Mouse (Mus musculus): ENCODE measurements around the gene Ccdc171. TPM values are rescaled to one million over a fixed set of nuclear protein-coding genes. Genes with fewer than 3 reads are reported as not detected.

The Ccdc171 gene
- total and polyA plus RNA-seq, 3 experiments: 1.8 to 15.0 (median 7.8) TPM

GRCm38 (mm10) chr4:83676444-83676843 lies 151.1 kb downstream of the Ccdc171 start:
- no peaks in the 10 kb centered on the region for H3K4me1 ChIP-seq (ENCODE audit: insufficient read depth, low read depth, low read length)
- no peaks in the 10 kb centered on the region for H3K36me3 ChIP-seq (replicated peaks)
- DNase-seq (ENCODE audit: low spot score) (no peak), ATAC-seq (ENCODE audit: extremely low read depth, insufficient number of reproducible peaks, low FRiP score, poor library complexity, severe bottlenecking) (no peak)
- TF ChIP-seq GATA2 (IDR thresholded peaks at IDR 0.05; ENCODE audit: borderline replicate concordance, low read depth, low read length): no peak
- TF ChIP-seq TAL1 (conservative IDR thresholded peaks at IDR 0.05; ENCODE audit: low read depth, low read length): no peak
- no peak for TF ChIP-seq POLR2AphosphoS5 (IDR thresholded peaks at IDR 0.05; ENCODE audit: insufficient replicate concordance, low read depth, low read length)
- TF ChIP-seq GATA1 (IDR thresholded peaks at IDR 0.05; ENCODE audit: borderline replicate concordance, low read length): no peak
- TF ChIP-seq CTCF (IDR thresholded peaks at IDR 0.05; ENCODE audit: low read depth, low read length): no peak
- peaks cover 7% of the 10 kb centered on the region for H3K9me3 ChIP-seq (replicated peaks)
- no peak overlapping the region for H3K4me3 ChIP-seq (ENCODE audit: low read depth, low read length)
- H3K27me3 ChIP-seq (ENCODE audit: insufficient read depth, low read length): no peaks in the 10 kb centered on the region

GRCm38 (mm10) chr4:83681081-83681480 lies 155.7 kb downstream of the Ccdc171 start:
- no peaks in the 10 kb centered on the region for H3K4me1 ChIP-seq (ENCODE audit: insufficient read depth, low read depth, low read length)
- no peak overlapping the region for H3K4me3 ChIP-seq (ENCODE audit: low read depth, low read length)
- TF ChIP-seq GATA1 (IDR thresholded peaks at IDR 0.05; ENCODE audit: borderline replicate concordance, low read length) (no peak), POLR2AphosphoS5 (IDR thresholded peaks at IDR 0.05; ENCODE audit: insufficient replicate concordance, low read depth, low read length) (no peak), TAL1 (conservative IDR thresholded peaks at IDR 0.05; ENCODE audit: low read depth, low read length) (no peak), CTCF (IDR thresholded peaks at IDR 0.05; ENCODE audit: low read depth, low read length) (no peak), GATA2 (IDR thresholded peaks at IDR 0.05; ENCODE audit: borderline replicate concordance, low read depth, low read length) (no peak)
- DNase-seq (ENCODE audit: low spot score): no peak
- no peak for ATAC-seq (ENCODE audit: extremely low read depth, insufficient number of reproducible peaks, low FRiP score, poor library complexity, severe bottlenecking)
- H3K9me3 ChIP-seq (replicated peaks): peaks cover 5% of the 10 kb centered on the region; the same call in 1 of the 2 replicates
- H3K27me3 ChIP-seq (ENCODE audit: insufficient read depth, low read length): no peaks in the 10 kb centered on the region
- no peaks in the 10 kb centered on the region for H3K36me3 ChIP-seq (replicated peaks)

GRCm38 (mm10) chr4:83682866-83683265 lies 157.5 kb downstream of the Ccdc171 start:
- H3K4me3 ChIP-seq (ENCODE audit: low read depth, low read length): no peak overlapping the region
- no peak for DNase-seq (ENCODE audit: low spot score)
- no peak for ATAC-seq (ENCODE audit: extremely low read depth, insufficient number of reproducible peaks, low FRiP score, poor library complexity, severe bottlenecking)
- no peaks in the 10 kb centered on the region for H3K27me3 ChIP-seq (ENCODE audit: insufficient read depth, low read length)
- H3K9me3 ChIP-seq (replicated peaks): peaks cover 2% of the 10 kb centered on the region; the same call in 1 of the 2 replicates
- no peaks in the 10 kb centered on the region for H3K36me3 ChIP-seq (replicated peaks)
- TF ChIP-seq POLR2AphosphoS5 (IDR thresholded peaks at IDR 0.05; ENCODE audit: insufficient replicate concordance, low read depth, low read length): no peak
- no peak for TF ChIP-seq CTCF (IDR thresholded peaks at IDR 0.05; ENCODE audit: low read depth, low read length)
- no peak for TF ChIP-seq GATA1 (IDR thresholded peaks at IDR 0.05; ENCODE audit: borderline replicate concordance, low read length)
- no peak for TF ChIP-seq GATA2 (IDR thresholded peaks at IDR 0.05; ENCODE audit: borderline replicate concordance, low read depth, low read length)
- no peaks in the 10 kb centered on the region for H3K4me1 ChIP-seq (ENCODE audit: insufficient read depth, low read depth, low read length)

GRCm38 (mm10) chr4:83700190-83700589 lies 174.8 kb downstream of the Ccdc171 start:
- DNase-seq (ENCODE audit: low spot score) (no peak), ATAC-seq (ENCODE audit: extremely low read depth, insufficient number of reproducible peaks, low FRiP score, poor library complexity, severe bottlenecking) (no peak)
- Histone ChIP-seq H3K9me3 (replicated peaks) (0 out of 2 replicates have a peak, but pooled peaks cover 4% of the 10 kb centered on the region), H3K4me1 (ENCODE audit: insufficient read depth, low read depth, low read length) (no peaks in the 10 kb centered on the region), H3K36me3 (replicated peaks) (no peaks in the 10 kb centered on the region), H3K27me3 (ENCODE audit: insufficient read depth, low read length) (no peaks in the 10 kb centered on the region), H3K4me3 (ENCODE audit: low read depth, low read length) (no peak overlapping the region)
- TF ChIP-seq GATA2 (IDR thresholded peaks at IDR 0.05; ENCODE audit: borderline replicate concordance, low read depth, low read length): no peak
- TF ChIP-seq CTCF (IDR thresholded peaks at IDR 0.05; ENCODE audit: low read depth, low read length): no peak
- TF ChIP-seq TAL1 (conservative IDR thresholded peaks at IDR 0.05; ENCODE audit: low read depth, low read length): no peak
- TF ChIP-seq GATA1 (IDR thresholded peaks at IDR 0.05; ENCODE audit: borderline replicate concordance, low read length): no peak
- no peak for TF ChIP-seq POLR2AphosphoS5 (IDR thresholded peaks at IDR 0.05; ENCODE audit: insufficient replicate concordance, low read depth, low read length)

GRCm38 (mm10) chr4:83716996-83717395 lies 191.7 kb downstream of the Ccdc171 start:
- no peaks in the 10 kb centered on the region for H3K27me3 ChIP-seq (ENCODE audit: insufficient read depth, low read length)
- H3K9me3 ChIP-seq (replicated peaks): 0 out of 2 replicates have a peak, but pooled peaks cover 3% of the 10 kb centered on the region
- no peaks in the 10 kb centered on the region for H3K4me1 ChIP-seq (ENCODE audit: insufficient read depth, low read depth, low read length)
- H3K36me3 ChIP-seq (replicated peaks): no peaks in the 10 kb centered on the region
- DNase-seq (ENCODE audit: low spot score) (no peak), ATAC-seq (ENCODE audit: extremely low read depth, insufficient number of reproducible peaks, low FRiP score, poor library complexity, severe bottlenecking) (no peak)
- no peak overlapping the region for H3K4me3 ChIP-seq (ENCODE audit: low read depth, low read length)
- TF ChIP-seq GATA1 (IDR thresholded peaks at IDR 0.05; ENCODE audit: borderline replicate concordance, low read length) (no peak), TAL1 (conservative IDR thresholded peaks at IDR 0.05; ENCODE audit: low read depth, low read length) (no peak), POLR2AphosphoS5 (IDR thresholded peaks at IDR 0.05; ENCODE audit: insufficient replicate concordance, low read depth, low read length) (no peak), GATA2 (IDR thresholded peaks at IDR 0.05; ENCODE audit: borderline replicate concordance, low read depth, low read length) (no peak), CTCF (IDR thresholded peaks at IDR 0.05; ENCODE audit: low read depth, low read length) (no peak)

GRCm38 (mm10) chr4:83719816-83720215 lies 194.5 kb downstream of the Ccdc171 start:
- Histone ChIP-seq H3K4me1 (ENCODE audit: insufficient read depth, low read depth, low read length) (no peaks in the 10 kb centered on the region), H3K4me3 (ENCODE audit: low read depth, low read length) (no peak overlapping the region), H3K9me3 (replicated peaks) (no peaks in the 10 kb centered on the region), H3K36me3 (replicated peaks) (no peaks in the 10 kb centered on the region), H3K27me3 (ENCODE audit: insufficient read depth, low read length) (no peaks in the 10 kb centered on the region)
- TF ChIP-seq CTCF (IDR thresholded peaks at IDR 0.05; ENCODE audit: low read depth, low read length) (no peak), GATA2 (IDR thresholded peaks at IDR 0.05; ENCODE audit: borderline replicate concordance, low read depth, low read length) (no peak), TAL1 (conservative IDR thresholded peaks at IDR 0.05; ENCODE audit: low read depth, low read length) (no peak), POLR2AphosphoS5 (IDR thresholded peaks at IDR 0.05; ENCODE audit: insufficient replicate concordance, low read depth, low read length) (no peak), GATA1 (IDR thresholded peaks at IDR 0.05; ENCODE audit: borderline replicate concordance, low read length) (no peak)
- DNase-seq (ENCODE audit: low spot score) (no peak), ATAC-seq (ENCODE audit: extremely low read depth, insufficient number of reproducible peaks, low FRiP score, poor library complexity, severe bottlenecking) (no peak)

All from G1E (cell line).